Mouse (Mus musculus): ENCODE data around the gene Mep1a.

DNA sequence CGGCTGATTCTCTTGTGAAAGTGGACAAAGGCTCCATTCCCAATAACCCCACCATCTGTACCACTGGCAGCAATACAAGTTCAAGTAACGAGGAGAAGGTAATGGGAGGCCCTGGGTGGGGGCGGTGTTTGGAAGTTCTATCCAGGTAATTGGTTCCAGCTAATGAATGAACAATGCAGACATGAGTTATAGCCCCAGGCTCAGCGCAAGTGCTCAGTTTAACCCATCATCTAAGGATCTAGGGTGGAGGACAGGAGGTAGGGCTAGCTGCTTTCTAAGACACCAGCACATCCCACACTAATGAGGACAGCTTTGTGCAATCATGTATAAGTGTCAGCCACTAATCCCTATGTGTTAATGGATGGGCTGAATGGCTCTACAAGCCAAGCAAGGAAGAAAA is 8.2 kb upstream of the Mep1a start:
- TF ChIP-seq POLR2A (IDR thresholded peaks at IDR 0.05; ENCODE audit: borderline replicate concordance, insufficient read depth, low read length) (no peak), CTCF (IDR thresholded peaks at IDR 0.05; ENCODE audit: borderline replicate concordance, insufficient read depth, low read depth, low read length) (no peak)

Data from cerebellum, adult 2 months (tissue).